Mouse (Mus musculus) erythroblast, embryonic 14.5 days (primary cell): ENCODE data around the gene Grk2.

Experiments used
- GATA1 ChIP-seq: IDR thresholded peaks from 2 replicates; pipeline ENCODE4 v1.6.1; 2012; ENCODE audit warnings: low read length, inconsistent platforms, mixed read lengths
- TAL1 ChIP-seq: IDR thresholded peaks from 3 replicates; pipeline ENCODE4 v1.6.1; 2012; ENCODE audit warnings: low read length, inconsistent platforms, mixed read lengths

DNA sequence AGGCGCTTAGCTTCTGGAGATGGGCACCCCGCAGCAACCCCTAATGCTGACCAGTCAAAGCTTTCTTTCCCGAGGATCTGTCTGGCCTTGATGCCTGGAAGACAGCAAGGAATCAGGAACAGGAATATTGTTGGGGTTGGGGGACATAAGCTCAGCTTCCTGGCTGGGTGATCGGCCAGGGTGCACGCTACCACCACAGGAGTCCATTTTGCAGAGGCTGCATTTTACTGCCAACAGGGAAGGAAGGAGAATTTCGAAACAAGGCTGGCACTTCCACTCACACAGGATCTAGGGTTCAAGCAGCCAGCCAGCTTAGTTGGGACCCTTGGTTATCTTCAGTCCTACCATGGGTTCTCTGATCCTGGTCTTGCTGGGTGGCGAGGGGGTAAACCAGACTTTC is 22.4 kb downstream of the Grk2 start:
- TF ChIP-seq GATA1 (no peak), TAL1 (no peak)
